Mouse (Mus musculus) brown adipose tissue, adult 24 weeks (tissue): Measurements from ENCODE around the gene Spi1. TPM values are rescaled to one million over a fixed set of nuclear protein-coding genes. Genes with fewer than 3 reads are reported as not detected.
"Not testable (repeated sequence)": the region's sequence is repeated elsewhere in the genome, so short reads cannot be mapped to it uniquely, and the experiment has no call there.

Source experiments
- H3K27ac ChIP-seq: fragments of 200-500 bp; replicated peaks from 2 replicates; pipeline ENCODE4 v1.5.1; 2012; ENCODE audit warnings: low read depth, mild to moderate bottlenecking, low read length
- H3K4me1 ChIP-seq: fragments of 200-500 bp; 2 replicates; pipeline ENCODE4 v1.6.1; 2012; ENCODE audit warnings: low read length, mixed read lengths; ENCODE audit not compliant: control insufficient read depth, insufficient read depth, insufficient read length
- H3K4me3 ChIP-seq: fragments of 200-500 bp; 2 replicates; pipeline ENCODE4 v1.5.1; 2012; ENCODE audit warnings: low read depth, mild to moderate bottlenecking, low read length, moderate library complexity; ENCODE audit not compliant: insufficient read depth
- polyA plus RNA-seq: library from polyadenylated mRNA; stranded (reverse); fragments of >200 nt; gene quantifications from 2 replicates; pipeline ENCODE4 v1.2.4, GENCODE M21; 2012; ENCODE audit not compliant: missing spikeins, insufficient read depth, insufficient read length

Gene Spi1
- polyA plus RNA-seq = 7.6 and 9.3 TPM in 2 replicates

DNA sequence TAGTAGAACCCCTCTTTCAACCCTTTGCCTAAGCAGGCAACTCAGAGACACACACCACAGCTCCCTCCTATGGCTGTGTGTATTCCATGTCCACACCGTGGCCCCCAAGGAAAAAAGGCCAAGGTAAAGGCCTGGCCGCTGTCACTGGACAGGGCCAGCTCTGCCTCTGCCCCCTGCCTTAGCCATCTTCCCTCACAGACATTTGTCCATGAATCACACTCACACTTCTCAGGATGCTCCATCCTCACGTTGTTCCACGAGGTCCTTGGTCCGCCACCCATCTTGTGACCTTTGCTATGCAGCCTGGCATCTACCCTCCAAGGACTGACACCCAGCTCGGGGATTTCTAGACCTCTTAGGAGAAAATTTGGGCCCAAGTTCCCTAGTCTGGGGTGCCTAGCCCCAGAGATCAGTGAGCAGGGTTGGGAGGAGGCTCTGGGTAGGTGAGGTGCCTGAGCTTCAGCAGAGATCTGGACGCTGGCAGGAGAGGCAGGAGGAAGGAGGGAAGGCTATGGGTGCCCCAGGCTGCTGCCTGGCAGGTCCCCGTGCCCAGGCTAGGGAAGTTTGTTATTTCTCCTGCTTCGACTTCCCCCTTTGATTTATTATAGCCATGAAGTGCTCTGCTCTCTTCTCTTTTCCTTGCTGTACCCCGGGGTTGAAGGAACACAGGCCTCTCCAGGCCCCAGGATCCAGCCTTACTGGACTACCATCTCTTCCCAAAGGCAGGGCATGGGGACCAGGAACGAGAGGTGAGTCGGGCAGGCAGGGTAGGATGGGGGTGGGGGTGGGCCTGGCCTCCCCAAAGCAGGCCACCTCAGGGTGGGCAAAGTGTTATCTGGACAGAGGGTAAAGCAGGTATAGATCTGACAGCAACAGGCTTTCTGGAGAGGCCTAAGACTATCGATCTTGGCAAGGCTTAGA is at the start of gene Spi1:
TSS of gene Spi1 (plus strand) at position 616 of the 921 bp plus-strand sequence.
- H3K4me1 ChIP-seq = peaks cover 8% of the 10 kb centered on the region
- H3K4me3 ChIP-seq = peak within 1 kb of the TSS; percentile 44
- peak within 1 kb of the TSS; percentile 85 for H3K27ac ChIP-seq

DNA sequence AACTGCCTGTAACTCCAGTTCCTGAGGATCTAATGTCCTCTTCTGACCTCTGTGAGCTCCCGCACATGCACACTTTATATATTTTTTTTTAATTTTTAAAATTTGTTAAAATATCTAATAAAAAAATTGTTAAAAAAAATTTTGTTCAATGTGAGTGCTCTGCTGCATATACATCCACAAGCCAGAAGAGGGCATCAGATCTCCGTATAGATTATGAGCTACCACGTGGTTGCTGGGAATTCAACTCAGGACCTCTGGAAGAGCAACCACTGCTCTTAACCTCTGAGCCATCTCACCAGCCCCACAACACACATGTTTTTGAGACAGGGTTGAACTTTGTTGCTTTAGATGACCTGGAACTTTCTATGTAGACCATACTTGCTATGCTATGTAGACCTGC is 49.2 kb upstream of the Spi1 start:
- no peak overlapping the region for H3K27ac ChIP-seq
- no peaks in the 10 kb centered on the region for H3K4me1 ChIP-seq
- no peak overlapping the region for H3K4me3 ChIP-seq

DNA sequence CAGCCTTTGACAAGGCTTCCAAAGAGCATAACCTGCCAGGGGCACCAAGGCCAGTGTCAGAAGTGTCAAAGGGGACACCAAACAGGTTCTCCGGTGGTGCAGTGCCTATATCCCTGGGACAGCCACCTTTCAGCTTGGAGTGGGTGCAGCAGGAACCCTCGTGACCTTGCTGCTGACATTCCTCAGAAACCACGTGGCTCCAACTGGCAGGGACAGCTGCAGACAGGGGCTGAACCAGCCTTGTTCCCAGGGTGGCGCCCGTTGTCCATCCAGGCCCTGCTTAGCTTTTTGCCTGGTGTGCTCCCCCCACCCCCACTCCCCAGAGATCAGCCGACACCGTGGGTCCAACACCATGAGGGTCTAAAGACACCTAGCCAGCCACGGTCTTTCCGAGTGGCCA is 46.8 kb upstream of the Spi1 start, which contains the start of gene Rapsn:
TSS of gene Rapsn (plus strand) at position 236 of the 400 bp plus-strand sequence.
- Histone ChIP-seq H3K4me1 (no peaks in the 10 kb centered on the region), H3K4me3 (no peak within 1 kb of the TSS), H3K27ac (no peak within 1 kb of the TSS)

DNA sequence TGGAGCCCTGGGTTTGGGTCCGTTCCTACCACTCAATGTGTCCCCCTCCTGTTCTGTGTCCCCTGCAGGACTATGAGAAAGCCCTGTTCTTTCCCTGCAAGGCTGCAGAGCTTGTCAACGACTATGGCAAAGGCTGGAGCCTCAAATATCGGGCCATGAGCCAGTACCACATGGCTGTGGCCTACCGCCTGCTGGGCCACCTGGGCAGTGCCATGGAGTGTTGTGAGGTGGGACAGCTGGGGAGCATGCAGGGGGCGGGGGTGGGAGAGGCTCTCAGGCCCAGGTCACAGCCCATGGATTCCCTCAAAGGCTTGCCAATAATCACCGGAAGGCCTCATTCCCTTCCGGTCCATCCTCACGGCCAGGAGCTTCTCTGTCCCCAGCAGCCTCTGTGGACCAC is 40.4 kb upstream of the Spi1 start:
- Histone ChIP-seq H3K4me3 (no peak overlapping the region), H3K4me1 (no peaks in the 10 kb centered on the region; the same call in 1 of the 2 replicates), H3K27ac (no peak overlapping the region)

DNA sequence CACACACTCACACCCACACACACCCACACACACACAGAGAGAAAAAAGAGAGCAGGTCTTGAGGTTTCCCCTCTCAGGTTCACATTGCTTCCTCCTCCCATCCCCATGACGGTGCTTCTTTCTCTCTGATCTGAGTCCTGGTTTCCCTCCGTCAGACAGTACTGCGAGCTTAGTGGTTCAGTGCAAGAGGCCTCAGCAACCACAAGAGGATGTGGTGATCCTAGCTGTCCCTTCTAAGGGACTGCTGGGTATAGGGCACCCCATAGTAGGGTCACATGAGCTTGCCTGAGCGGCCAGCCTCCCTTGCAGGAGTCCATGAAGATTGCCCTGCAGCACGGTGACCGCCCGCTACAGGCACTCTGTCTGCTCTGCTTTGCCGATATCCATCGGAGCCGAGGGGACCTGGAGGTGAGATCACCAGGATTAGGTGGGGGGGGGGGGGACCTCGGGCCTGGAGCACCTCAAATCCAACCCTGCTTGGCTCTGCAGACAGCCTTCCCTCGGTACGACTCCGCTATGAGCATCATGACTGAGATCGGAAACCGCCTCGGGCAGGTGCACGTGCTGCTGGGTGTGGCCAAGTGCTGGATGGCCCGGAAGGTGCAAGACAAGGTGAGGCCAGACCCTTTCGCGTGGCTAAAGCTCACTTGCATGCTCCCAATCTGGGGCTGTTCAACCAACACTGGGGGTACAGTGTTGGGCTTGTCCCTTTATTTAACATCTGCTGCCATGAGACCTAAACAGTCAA is 39.4 kb upstream of the Spi1 start:
- H3K4me1 ChIP-seq = no peaks in the 10 kb centered on the region; the same call in 1 of the 2 replicates
- no peak overlapping the region for H3K27ac ChIP-seq
- H3K4me3 ChIP-seq = no peak overlapping the region

DNA sequence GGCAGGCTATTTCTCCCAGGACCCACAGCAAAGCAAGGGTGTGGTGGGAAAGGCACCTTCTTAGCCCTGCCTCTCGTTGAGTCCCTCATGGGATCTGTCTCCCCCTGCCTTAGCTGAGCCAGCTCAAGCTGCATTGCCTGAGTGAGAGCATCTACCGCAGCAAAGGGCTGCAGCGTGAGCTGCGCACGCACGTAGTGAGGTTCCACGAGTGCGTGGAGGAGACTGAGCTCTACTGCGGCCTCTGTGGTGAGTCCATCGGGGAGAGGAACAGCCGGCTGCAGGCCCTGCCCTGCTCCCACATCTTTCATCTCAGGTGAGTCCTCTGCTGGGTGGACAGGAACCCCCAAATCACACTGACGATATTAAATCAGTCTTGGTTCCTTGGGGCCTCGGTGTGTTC is 37.5 kb upstream of the Spi1 start:
- no peak overlapping the region for H3K4me3 ChIP-seq
- no peaks in the 10 kb centered on the region; the same call in 1 of the 2 replicates for H3K4me1 ChIP-seq
- H3K27ac ChIP-seq = no peak overlapping the region

DNA sequence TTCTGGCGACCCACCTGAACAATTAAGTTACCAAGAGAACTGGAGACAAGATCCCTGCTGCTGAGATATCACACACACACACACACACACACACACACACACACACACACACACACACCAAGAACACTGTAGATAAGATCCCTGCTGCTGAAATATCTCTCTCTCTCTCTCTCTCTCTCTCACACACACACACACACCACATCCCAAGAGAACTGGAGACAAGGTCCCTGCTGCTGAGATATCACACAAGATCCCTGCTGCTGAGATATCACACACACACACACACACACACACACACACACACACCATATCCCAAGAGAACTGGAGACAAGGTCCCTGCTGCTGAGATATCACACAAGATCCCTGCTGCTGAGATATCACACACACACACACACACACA is 36.4 kb upstream of the Spi1 start:
- H3K4me1 ChIP-seq, H3K27ac ChIP-seq, H3K4me3 ChIP-seq: not testable (repeated sequence)

DNA sequence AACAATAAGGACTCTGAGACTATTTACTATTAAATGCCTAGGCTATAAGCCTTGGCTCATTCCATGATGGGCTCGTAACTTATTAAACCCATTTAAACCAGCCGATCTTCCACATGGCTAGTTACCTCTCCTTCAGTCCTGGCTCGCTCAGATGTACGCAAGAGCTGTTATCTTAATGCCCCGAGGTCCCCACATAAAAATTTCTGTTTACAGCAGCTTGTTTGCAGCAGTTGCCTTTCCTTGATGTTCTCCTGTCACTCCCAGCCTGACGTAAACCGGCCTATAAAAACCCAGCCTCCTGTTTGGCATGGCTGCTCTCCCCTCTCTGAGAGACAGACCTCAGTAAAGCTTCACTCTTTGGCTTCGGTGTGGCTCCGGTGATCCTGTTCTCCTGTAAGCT is 34.8 kb upstream of the Spi1 start:
- Histone ChIP-seq H3K4me1 (no peaks in the 10 kb centered on the region; the same call in 1 of the 2 replicates), H3K4me3 (no peak overlapping the region), H3K27ac (no peak overlapping the region)

DNA sequence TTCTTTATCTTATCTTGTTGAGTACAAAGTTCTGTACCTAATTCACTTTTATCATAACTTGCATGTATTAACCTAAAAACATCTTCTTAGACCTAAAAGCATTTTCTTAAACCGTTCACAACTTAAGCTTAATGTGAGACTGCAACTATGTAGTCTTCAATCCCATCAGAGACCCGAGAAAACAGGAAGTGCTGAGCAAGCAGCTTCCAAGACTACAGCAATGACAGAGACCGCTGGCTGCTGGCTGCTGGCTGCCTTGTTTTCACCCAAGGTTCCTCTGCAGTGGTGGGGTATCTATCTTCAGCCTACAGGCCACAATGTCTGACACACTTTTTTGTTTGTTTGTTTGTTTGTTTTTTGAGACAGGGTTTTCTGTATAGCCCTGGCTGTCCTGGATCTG is 30.3 kb upstream of the Spi1 start:
- Histone ChIP-seq H3K4me1 (no peaks in the 10 kb centered on the region), H3K27ac (no peak overlapping the region), H3K4me3 (no peak overlapping the region)

DNA sequence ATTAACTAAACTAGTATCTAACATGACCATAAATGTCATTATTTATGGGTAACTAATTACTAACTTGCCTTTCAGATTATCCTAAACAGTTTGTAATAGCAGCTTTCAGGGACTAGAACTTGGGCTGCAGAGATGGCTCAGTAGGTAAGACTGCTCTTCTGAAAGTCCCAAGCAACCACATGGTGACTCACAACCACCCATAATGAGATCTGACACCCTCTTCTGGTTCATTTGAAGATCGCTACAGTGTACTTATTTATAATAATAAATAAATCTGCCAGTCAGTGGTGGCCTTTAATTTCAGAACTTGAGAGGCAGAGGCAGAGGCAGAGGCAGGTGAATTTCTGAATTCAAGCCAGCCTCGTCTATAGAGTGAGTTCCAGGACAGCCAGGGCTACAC is 29.4 kb upstream of the Spi1 start:
- H3K4me1 ChIP-seq = no peaks in the 10 kb centered on the region
- no peak overlapping the region for H3K27ac ChIP-seq
- H3K4me3 ChIP-seq = no peak overlapping the region

DNA sequence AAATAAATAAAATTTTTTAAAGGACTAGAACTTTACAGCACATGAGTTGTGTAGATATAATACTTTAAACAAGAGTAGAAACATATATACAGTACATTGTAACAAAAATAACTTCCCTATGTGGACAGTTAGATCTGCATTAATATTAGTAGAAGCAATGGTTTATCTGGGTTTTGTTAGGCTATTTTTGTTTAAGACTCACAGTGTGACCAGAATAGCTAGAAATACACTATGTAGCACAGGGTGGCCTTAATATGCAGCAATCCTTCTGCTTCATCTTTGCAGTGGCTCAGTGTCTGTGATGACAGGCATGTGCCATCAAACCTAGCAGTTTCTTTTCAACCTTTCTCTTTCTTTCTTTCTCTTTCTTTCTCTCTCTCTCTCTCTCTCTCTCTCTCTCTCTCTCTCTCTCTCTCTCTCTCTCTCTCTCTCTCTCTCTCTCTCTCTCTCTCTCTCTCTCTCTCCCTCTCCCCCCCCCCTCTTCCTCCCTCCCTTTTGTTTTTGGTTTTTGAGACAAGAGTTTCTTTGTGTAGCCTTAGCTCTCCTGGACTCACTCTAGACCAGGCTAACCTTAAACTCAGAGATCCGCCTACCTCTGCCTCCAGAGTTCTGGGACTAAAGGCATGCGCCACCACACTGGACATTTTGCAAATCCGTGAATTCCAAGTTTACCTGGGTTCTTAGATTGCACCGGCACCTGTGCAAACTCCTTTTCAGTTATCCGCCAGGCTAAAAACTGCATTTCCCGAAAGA is 28.8 kb upstream of the Spi1 start:
- Histone ChIP-seq H3K27ac (no peak overlapping the region), H3K4me3 (peak overlapping the region; percentile 64), H3K4me1 (no peaks in the 10 kb centered on the region)

DNA sequence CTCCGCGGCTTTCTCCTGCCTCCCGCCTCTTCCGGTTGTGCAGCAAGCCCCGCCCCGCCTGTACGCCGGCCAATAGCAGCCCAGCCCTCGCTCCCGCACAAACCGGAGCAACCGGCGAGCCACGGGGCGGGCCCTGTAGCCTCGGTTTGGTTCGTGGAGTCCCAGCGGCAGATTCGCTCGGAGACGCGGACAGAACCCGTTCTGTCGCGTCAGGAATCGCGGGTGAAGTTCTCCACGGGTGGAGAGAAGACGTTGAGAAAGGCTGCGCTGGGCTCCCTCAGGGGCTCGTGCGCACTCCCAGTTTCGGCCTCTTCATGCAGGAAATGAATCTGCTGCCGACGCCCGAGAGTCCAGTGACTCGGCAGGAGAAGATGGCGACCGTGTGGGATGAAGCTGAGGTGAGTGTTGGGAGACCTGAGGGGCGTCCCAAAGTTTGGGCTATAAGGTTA is 28.2 kb upstream of the Spi1 start, which contains the start of gene Psmc3:
TSS of gene Psmc3 (plus strand) at position 76 of the 449 bp plus-strand sequence.
- Histone ChIP-seq H3K4me3 (peak within 1 kb of the TSS; percentile 93), H3K4me1 (no peaks in the 10 kb centered on the region)

DNA sequence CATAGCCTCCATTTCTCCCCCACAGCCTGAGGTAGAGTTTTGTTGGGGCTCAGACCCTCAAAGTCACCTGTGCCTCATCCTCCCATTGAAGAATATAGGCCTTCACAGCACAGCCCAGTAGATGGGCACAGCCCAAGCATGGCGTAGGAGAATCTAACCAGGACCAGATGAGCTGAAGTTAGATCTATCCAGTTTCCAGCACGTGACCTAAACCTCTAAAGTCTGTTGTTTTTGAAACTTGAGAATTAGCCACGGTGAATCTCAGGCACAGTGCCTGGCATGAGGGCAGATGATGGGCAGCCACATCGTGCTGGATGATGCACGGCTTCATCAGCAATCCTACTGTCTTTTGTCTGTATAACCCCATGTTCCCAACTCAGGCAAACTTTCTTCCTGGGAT is 23.8 kb upstream of the Spi1 start:
- Histone ChIP-seq H3K27ac (no peak overlapping the region), H3K4me1 (no peaks in the 10 kb centered on the region), H3K4me3 (no peak overlapping the region)

More for the DNA sequence above, 28.2 kb upstream of the Spi1 start, which contains the start of gene Psmc3:
- peak within 1 kb of the TSS; percentile 98 for H3K27ac ChIP-seq

DNA sequence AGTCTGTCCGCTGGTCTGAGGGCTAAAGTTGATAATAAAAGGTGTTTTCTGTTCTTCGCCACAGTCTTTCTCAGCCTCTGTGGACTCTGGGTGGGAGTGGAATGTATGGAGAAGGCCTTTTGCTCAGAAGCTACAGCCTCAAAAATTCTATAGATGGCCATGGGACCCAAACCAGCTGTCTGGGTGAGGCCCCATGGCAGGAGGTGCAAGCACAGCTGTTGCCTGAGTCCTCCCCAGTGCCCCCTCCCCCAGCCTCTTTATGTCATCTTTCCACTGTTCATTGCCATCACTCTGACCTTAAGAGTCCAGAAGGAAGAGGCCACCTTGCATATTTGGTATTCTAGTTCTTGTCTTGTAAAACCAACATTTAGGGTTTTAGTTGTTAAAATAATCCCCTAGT is 22.8 kb upstream of the Spi1 start:
- no peak overlapping the region for H3K4me3 ChIP-seq
- H3K4me1 ChIP-seq = no peaks in the 10 kb centered on the region

More for the DNA sequence above, 22.8 kb upstream of the Spi1 start:
- no peak overlapping the region for H3K27ac ChIP-seq
